Mouse (Mus musculus) small intestine, adult 2 months (tissue): Measurements from ENCODE around the gene Litaf.

Experiments
- CTCF ChIP-seq: fragments of 200-500 bp; IDR thresholded peaks from 2 replicates; pipeline ENCODE4 v1.5.1; 2012; ENCODE audit warnings: low read depth, mild to moderate bottlenecking, control low read depth, inconsistent platforms, low read length, moderate library complexity, mixed read lengths; ENCODE audit not compliant: insufficient replicate concordance, insufficient read length; ENCODE audit errors: extremely low read depth
- POLR2A ChIP-seq: fragments of 200-500 bp; IDR thresholded peaks from 2 replicates; pipeline ENCODE4 v1.6.1; 2012; ENCODE audit warnings: low read depth, mild to moderate bottlenecking, control low read depth, inconsistent platforms, low read length, moderate library complexity

DNA sequence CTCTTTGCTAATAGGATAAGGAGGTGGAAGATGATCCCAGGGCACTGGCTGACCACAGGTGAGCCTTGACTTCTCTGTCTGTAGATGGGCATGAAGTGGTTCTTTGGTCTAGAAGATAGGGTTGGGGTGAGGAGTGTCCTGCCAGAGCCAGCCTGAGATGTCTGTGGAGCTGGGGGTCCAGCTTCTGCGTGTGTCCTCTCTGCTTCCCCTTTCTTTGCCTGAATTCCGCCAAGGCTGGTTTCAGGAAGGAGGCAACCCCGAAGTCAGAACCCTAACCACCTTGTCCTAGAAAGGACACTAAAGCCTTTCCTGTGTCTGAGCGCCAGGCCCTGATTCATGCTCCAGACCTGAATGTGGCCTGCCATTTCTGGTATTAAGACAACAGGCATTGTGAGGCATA is 54.0 kb downstream of the Litaf start:
- TF ChIP-seq POLR2A (no peak), CTCF (no peak)
